In the genomic region with DNA sequence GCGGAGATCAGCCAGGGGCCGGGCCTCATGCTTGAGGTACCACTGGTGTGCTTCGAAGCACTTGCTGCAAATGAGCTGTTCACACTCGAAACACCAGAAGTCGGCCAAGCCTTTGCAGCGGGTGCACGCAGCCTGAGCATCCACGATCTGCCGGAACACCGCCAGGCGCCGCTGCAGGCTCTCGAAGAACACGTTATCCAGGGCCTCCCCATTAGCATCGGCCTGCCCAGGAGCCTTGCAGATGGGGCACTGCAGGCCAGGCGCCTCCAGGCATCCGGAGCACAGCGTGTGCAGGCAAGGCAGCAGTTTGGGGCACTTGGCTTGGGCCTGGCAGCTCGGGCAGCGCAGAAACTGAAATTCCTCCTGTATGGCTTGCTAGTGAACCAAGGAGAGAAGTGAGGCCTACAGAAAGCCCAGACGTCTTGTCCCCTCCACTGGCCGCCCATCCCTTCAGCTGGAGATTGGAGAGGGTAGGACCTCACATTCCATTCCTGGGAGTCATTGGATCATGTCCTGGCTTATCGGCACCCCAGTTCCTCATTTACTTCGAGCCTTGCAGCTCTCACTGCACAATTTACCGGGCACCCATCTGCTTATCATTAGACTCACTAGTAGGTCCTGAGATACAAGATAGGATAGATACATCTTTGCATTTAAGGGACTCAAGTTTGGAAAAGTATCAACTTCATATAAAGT, we compare ENCODE assay signal across 8 mouse cellular contexts. TPM values are rescaled to one million over a fixed set of nuclear protein-coding genes. Genes with fewer than 3 reads are reported as not detected.
DNase-seq lines count a peak whose midpoint lies in the region; ATAC-seq lines count a peak whose summit lies in the region.

No protein-coding gene starts in this region.

- peak overlapping the region; percentile 46 for H3K9ac ChIP-seq in heart, embryonic 11.5 days (ENCODE audit: low read depth, low read length)
- peak overlapping the region; percentile 70 for H3K9ac ChIP-seq in kidney, embryonic 16.5 days (replicated peaks; ENCODE audit: low read length)

- H3K4me2 ChIP-seq in heart, embryonic 11.5 days: peak overlapping the region; percentile 80
- peak overlapping the region; percentile 88 for H3K4me2 ChIP-seq in kidney, embryonic 16.5 days (replicated peaks; ENCODE audit: low read depth, low read length)

- H3K4me1 ChIP-seq in heart, embryonic 11.5 days (ENCODE audit: control insufficient read depth, insufficient read depth, low read length): peaks cover 45% of the 10 kb centered on the region
- H3K4me1 ChIP-seq in kidney, embryonic 16.5 days (ENCODE audit: insufficient read depth, low read length): peaks cover 47% of the 10 kb centered on the region

- no peaks in the 10 kb centered on the region for H3K27me3 ChIP-seq in heart, embryonic 11.5 days (ENCODE audit: control insufficient read depth, insufficient read depth, low read length)
- no peaks in the 10 kb centered on the region for H3K27me3 ChIP-seq in kidney, embryonic 16.5 days (ENCODE audit: insufficient read depth, low read length)

- H3K4me3 ChIP-seq in heart, embryonic 11.5 days (ENCODE audit: low read depth, low read length): peak overlapping the region; percentile 33
- H3K4me3 ChIP-seq in kidney, embryonic 16.5 days (ENCODE audit: low read length): peak overlapping the region; percentile 37

- peak; percentile 81 for ATAC-seq in erythroblast, adult 5-6 weeks (replicated peaks; ENCODE audit: low FRiP score, poor library complexity, severe bottlenecking)
- 0 out of 2 replicates have a peak, but pooled peaks have one; percentile 63 for ATAC-seq in heart, embryonic 11.5 days (replicated peaks; ENCODE audit: insufficient number of reproducible peaks, low FRiP score, low TSS enrichment)
- peak; percentile 75 for ATAC-seq in kidney, embryonic 16.5 days (ENCODE audit: low FRiP score, low TSS enrichment)
- peak; percentile 74 for ATAC-seq in monocyte, adult 5-6 weeks (replicated peaks; ENCODE audit: insufficient number of reproducible peaks, low FRiP score, low TSS enrichment, poor library complexity, severe bottlenecking)

- 6% methylated on average over 25 of the region's 25 CpGs for WGBS in heart, embryonic 11.5 days (ENCODE audit: insufficient replicate concordance)
- whole genome bisulfite sequencing in kidney, embryonic 16.5 days: 8% methylated on average over 25 of the region's 25 CpGs

- peak; percentile 88 to 89 for DNase-seq in B cell, adult 2 months
- DNase-seq in brain, adult 2 months (ENCODE audit: low read depth, low spot score): peak; percentile 93
- peak; percentile 93 for DNase-seq in liver
- DNase-seq in spleen, postnatal 4 days (ENCODE audit: low spot score in 2 of 2): peak; percentile 89 to 95

- no peaks in the 10 kb centered on the region for H3K36me3 ChIP-seq in heart, embryonic 11.5 days (ENCODE audit: control insufficient read depth, insufficient read depth, low read length)
- H3K36me3 ChIP-seq in kidney, embryonic 16.5 days (ENCODE audit: insufficient read depth, low read length): peaks cover 5% of the 10 kb centered on the region; the same call in 1 of the 2 replicates

- H3K27ac ChIP-seq in heart, embryonic 11.5 days (ENCODE audit: low read depth, low read length): peak overlapping the region; percentile 50
- peak overlapping the region; percentile 84 for H3K27ac ChIP-seq in kidney, embryonic 16.5 days (ENCODE audit: low read length)

- H3K9me3 ChIP-seq in heart, embryonic 11.5 days (replicated peaks; ENCODE audit: control insufficient read depth, low read length): no peaks in the 10 kb centered on the region
- H3K9me3 ChIP-seq in kidney, embryonic 16.5 days (ENCODE audit: low read length): no peaks in the 10 kb centered on the region

RNA-seq across cellular contexts. Expression of a gene that starts 2.4 kb away (rescaled TPM):
- total RNA-seq in erythroblast, adult 5-6 weeks (2015; ENCODE audit: low replicate concordance): 43.0 and 50.8 TPM in 2 replicates
- 51.6 and 69.0 TPM in 2 replicates for total RNA-seq in erythroblast, adult 5-6 weeks (2017; ENCODE audit: low replicate concordance)
- 13.5 and 15.5 TPM in 2 replicates for polyA plus RNA-seq in heart, embryonic 11.5 days (2014; fragmentation: Nextera tagmentation; extraction: Ambion mirVana)
- 26.7 TPM in 2 replicates for polyA plus RNA-seq in kidney, embryonic 16.5 days (2015; fragmentation: Nextera tagmentation; extraction: Ambion mirVana)
- total RNA-seq in monocyte, adult 5-6 weeks (2017): 6.6 to 23.5 TPM (median 15.6 TPM) in 3 replicates

RNA-seq across cellular contexts. Expression of a gene that starts 5.8 kb away (rescaled TPM):
- total RNA-seq in erythroblast, adult 5-6 weeks (2015; ENCODE audit: low replicate concordance): 1.2 and 8.6 TPM in 2 replicates
- total RNA-seq in erythroblast, adult 5-6 weeks (2017; ENCODE audit: low replicate concordance): 2.1 and 2.3 TPM in 2 replicates
- polyA plus RNA-seq in heart, embryonic 11.5 days (2014; fragmentation: Nextera tagmentation; extraction: Ambion mirVana): 19.4 and 22.2 TPM in 2 replicates
- 33.8 and 35.8 TPM in 2 replicates for polyA plus RNA-seq in kidney, embryonic 16.5 days (2015; fragmentation: Nextera tagmentation; extraction: Ambion mirVana)
- total RNA-seq in monocyte, adult 5-6 weeks (2017): 11.3 to 14.2 TPM (median 13.0 TPM) in 3 replicates

RNA-seq across cellular contexts. Expression of a gene that starts 43.1 kb away (rescaled TPM):
- not detected in 2 replicates for total RNA-seq in erythroblast, adult 5-6 weeks (2015; ENCODE audit: low replicate concordance)
- not detected in 2 replicates for total RNA-seq in erythroblast, adult 5-6 weeks (2017; ENCODE audit: low replicate concordance)
- 0.19 and 0.27 TPM in 2 replicates for polyA plus RNA-seq in heart, embryonic 11.5 days (2014; fragmentation: Nextera tagmentation; extraction: Ambion mirVana)
- polyA plus RNA-seq in kidney, embryonic 16.5 days (2015; fragmentation: Nextera tagmentation; extraction: Ambion mirVana): 0.17 and 0.23 TPM in 2 replicates
- total RNA-seq in monocyte, adult 5-6 weeks (2017): 0.10 to 0.11 TPM in 2 of 3 replicates, not detected in the other

RNA-seq across cellular contexts. Expression of a gene that starts 43.1 kb away (rescaled TPM):
- total RNA-seq in erythroblast, adult 5-6 weeks (2015; ENCODE audit: low replicate concordance): 0.63 TPM in 1 of 2 replicates, not detected in the other
- not detected in 2 replicates for total RNA-seq in erythroblast, adult 5-6 weeks (2017; ENCODE audit: low replicate concordance)
- 5.5 and 6.2 TPM in 2 replicates for polyA plus RNA-seq in heart, embryonic 11.5 days (2014; fragmentation: Nextera tagmentation; extraction: Ambion mirVana)
- 94.8 and 96.1 TPM in 2 replicates for polyA plus RNA-seq in kidney, embryonic 16.5 days (2015; fragmentation: Nextera tagmentation; extraction: Ambion mirVana)
- total RNA-seq in monocyte, adult 5-6 weeks (2017): not detected in 3 replicates

Comparison
In these comparisons a context has a peak if more than half of its experiments do, and no peak if none do; other contexts are left out.
1. Peak in every context shown above with its lines: DNase-seq, ATAC-seq, H3K4me3 ChIP-seq and H3K27ac ChIP-seq.